Mouse (Mus musculus) WW6 (cell line): ENCODE data around the gene Hoxa11.

Experiments used
- DNase-seq: peaks from one replicate; pipeline ENCODE4 v3.0.0-alpha.2; 2013; ENCODE audit warnings: low read depth, low spot score

The Hoxa11 gene

DNA sequence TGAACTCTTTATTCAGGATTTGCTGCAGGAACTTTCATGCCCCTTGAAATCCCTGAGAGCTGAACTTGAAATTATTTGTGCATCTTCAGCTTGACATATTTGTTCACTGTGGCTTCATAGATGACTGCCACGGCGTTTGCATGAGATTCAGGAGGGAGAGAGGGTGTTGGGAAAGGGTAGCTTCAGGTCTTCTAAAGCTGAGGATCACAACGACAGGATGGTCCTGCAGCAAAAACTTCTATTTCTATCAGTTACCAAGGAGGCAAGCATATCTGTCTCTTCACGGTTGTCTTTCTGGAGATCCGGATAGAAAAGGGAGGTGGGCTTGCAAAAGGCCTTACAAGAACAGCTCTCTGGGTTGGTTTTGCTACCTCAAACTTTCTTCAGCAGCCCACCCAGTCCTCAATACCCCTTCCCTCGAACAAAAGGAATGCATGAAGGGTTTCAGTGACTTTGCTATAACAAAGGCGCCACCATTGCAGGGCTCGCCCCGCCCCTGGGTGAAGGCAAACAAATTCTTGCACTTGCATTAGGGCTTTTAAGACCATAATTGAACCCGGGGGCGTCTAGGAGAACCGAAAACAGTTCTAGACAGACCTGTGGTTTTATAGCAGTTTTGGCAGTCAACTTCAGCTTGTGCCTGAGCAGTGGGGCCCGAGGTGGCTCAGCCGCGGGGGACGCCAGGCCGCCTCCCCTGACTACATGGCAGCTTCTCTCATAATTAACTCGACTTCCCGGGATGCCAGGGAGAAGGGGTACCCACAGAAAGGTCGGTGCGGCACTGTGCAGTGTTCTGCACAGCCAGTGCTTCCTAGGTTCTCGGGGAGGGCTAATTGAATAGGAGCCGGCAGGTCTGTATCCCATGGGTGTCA, 2.4 kb upstream of the Hoxa11 start:
- DNase-seq: no peak

- DNase-seq: no peak
Measured at GRCm38 (mm10) chr6:52246916-52247315, 1.3 kb upstream of the Hoxa11 start.

GRCm38 (mm10) chr6:52246403-52246803, 793 bp upstream of the Hoxa11 start:
- no peak for DNase-seq

GRCm38 (mm10) chr6:52245040-52245756, 412 bp downstream of the Hoxa11 start:
- DNase-seq: no peak

- DNase-seq: no peak
Measured at GRCm38 (mm10) chr6:52244471-52245039, 1.1 kb downstream of the Hoxa11 start.

- DNase-seq: no peak
Measured at GRCm38 (mm10) chr6:52243681-52244121, 1.9 kb downstream of the Hoxa11 start.

DNA sequence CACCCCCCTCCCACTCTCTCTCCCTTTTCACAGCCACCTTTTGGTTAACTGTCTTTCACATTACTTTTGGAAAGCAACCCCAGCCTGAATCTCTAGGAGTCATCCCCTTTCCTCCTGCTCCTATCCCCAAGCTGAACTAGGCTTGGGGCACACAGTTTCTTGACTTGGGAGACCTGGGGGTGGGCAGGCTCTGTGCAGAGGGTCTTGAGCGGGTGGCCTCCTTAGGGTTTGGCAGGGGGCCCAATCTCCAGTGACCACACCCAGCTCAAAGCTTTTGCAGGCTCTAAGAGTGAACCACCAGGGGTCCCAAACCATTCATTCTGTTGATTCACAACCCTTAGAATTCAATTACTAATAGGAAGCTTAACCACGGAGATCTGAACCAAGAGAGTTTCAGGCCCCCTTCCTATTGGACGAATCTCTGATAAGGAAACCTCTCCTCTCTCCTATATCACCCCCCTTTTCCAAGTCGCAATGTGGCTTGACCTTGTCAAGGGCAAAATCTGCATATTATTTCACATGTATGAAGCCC, 2.7 kb downstream of the Hoxa11 start:
- no peak for DNase-seq

- DNase-seq: no peak
Measured at GRCm38 (mm10) chr6:52241001-52241621, 4.5 kb downstream of the Hoxa11 start.

DNA sequence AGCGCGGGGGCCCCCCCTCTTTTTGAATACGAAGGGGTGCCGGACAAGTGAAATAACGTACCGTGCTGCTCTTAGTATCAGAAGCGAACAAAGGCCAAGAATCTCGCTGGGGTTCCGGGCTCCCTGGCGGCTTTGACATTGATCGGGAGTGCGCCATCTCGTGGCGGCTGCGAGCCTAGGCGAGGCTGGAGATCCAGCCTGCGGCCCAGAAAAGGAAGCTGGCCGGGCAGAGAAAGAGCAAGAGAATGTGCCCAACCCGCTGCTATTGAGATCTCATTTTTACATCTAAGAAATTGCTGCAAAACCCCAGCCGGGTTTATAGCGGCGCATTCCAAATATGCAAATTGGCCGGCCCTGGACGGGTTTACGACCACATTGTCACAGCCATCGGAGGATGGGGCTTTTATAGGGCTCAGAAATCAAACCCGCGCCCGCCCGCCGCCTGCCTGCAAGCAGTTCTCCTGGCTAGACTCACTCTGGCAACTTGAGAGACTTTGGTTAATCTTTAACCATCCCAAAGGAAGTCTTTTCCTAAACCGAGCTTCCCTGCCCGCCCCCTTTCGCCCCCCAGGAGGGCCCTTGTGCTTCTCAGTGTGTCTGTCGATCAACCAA, 5.1 kb downstream of the Hoxa11 start, which contains the start of gene Hoxa10:
TSS of gene Hoxa10 (minus strand) at position 466 of the 612 bp plus-strand sequence.
- no peak for DNase-seq

DNA sequence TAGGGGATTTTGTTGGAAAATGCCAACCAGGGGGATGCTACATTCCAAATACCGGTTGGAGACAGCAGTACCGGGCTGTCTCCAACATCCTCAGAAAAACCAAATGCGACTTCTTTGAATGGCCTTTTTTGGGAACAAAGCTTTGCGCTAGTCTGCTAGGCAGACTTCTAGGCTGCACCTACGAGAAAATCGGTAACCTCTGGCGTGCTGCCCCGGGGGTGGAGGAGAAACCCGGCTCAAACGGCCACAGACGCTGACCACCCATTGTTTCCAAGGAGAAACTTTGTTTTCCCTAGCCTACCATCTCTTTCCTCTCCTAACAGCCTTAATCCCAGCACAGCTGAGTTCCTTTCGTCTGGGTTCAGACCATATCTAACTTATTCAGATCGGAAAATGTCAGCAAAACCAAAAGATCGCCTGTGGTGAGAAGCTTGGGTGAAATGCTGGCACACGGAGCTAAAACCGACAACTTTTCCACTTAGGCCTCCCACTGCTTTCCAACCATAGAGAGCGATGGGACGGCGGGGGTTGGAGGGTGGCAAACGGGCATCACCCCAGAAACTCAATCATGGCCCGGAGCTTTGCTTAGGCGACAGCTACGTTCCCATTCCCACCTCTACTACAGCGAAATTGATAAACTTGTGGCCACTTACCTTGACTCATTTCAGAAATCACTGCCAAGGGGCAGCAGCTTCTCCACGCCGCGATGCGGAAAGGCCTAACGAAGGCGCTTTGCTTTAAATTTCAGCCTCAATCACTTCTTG, 5.8 kb downstream of the Hoxa11 start:
- no peak for DNase-seq

DNA sequence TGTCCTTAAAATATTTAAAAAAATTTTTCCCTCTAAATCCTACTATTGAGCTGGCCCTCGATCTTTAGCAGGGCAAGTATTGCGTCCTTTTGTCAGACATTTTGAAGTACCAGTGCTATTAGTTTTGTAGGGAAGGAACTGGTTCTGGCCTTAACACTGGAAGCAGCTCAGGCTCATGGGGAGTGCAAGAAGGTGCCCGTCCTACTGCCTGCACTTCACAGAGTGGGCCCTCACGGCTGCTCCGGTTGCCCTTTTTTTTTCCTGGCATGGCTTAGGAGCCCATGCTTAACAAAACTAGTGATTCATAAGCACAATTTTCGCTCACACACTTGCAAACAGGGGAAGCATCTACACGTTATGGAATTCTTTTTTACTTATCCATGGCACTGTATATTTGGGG, 6.6 kb downstream of the Hoxa11 start:
- no peak for DNase-seq

- DNase-seq: no peak
Measured at GRCm38 (mm10) chr6:52238155-52238545, 7.5 kb downstream of the Hoxa11 start.

DNA sequence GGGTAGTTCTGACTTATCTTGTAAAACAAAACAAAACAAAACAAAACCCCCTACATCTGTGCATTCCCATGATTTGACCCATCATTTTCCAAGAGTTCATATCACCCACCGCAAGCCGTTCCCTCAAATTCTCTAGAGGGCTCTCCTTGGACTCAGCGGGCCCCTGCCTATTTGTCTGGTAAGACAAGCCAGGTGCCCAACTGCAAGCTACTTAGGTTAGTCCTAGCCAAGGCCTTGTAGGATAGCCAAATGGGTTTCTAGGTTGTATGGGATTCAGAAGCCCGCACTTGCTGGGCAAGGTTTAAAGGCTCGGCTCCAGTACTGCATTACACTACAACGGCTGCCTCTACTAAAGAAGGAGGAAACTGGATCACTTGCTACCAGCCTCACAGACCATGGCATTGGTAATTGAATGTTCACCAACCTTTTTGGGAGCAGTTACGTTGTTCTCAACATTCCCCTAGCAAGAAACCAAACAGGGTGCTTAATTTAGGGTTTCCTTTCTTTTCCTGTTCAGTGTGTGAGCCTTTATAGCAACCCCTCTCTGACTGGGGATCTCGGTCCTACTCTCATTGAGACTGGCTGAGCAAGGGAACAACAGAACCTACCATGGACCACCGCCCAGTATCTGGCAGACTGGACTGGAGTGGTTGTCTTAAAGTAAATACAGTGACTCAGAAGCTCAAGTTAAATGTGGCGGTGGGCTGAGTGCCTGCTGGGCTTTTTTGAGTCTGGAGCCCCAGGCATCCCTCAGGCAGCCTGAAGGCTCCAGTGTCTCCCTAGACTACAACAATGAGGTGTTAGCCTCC, 8.1 kb downstream of the Hoxa11 start:
- DNase-seq: no peak

GRCm38 (mm10) chr6:52236806-52237205, 8.8 kb downstream of the Hoxa11 start:
- no peak for DNase-seq

GRCm38 (mm10) chr6:52235866-52236265, 9.7 kb downstream of the Hoxa11 start:
- DNase-seq: no peak

- DNase-seq: no peak
Measured at GRCm38 (mm10) chr6:52235267-52235666, 10.3 kb downstream of the Hoxa11 start.

GRCm38 (mm10) chr6:52234428-52235140, 11.0 kb downstream of the Hoxa11 start:
- no peak for DNase-seq

DNA sequence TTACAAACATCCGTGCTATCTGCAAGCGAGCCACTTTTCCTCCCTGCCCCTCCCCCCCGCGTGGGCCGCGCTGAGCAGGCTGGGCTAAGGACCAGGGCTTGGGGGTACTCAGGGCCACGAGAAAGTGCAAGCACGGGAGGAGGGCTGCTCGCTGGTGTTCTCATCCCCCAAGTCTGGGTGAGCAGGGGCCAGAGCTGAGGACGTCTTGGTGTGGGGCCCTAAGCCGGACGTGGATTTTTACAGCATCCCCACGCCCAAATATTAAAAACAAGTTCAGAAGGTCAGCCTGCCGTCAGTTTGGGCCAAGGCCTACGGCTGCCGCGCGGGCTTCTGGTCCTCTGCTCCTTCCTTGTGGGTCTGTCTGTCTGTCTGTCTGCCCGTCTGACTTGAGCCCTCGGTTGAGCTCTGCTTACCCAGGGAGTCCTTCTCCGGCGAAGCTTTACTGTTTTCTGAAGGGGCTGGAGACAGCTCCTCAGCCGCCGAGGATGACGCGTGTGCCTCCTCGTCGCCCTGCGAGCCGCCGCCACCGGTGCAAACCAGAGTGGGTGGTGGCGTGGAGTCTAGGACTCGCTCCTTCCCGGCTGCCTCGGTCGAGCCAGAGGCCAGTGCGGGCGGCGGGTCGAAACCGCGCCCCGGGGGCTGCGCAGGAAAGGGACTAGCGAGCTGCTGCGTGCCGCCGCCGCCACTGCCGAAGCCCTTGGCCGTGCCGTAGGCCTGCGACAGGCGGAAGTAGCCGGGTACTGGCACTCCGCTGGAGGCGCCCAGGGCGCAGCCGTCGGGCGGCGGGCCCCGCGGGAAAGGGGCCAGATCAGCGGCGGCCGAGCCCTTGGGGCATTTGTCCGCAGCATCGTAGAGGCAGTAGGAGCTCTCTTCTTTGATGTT, 11.8 kb downstream of the Hoxa11 start:
- DNase-seq: no peak
